In genomic region chr8:5093991-5094390, GRCm38 (mm10) we compare ENCODE assay signal across 22 mouse cellular contexts. TPM values are rescaled to one million over a fixed set of nuclear protein-coding genes. Genes with fewer than 3 reads are reported as not detected.
DNase-seq lines count a peak whose midpoint lies in the region; TF ChIP-seq lines count a peak whose summit lies in the region.
"Not testable (repeated sequence)": the region's sequence is repeated elsewhere in the genome, so short reads cannot be mapped to it uniquely, and the experiment has no call there.
"Had no signal": no experiment of that assay in that cellular context is flagged by ENCODE, and none has a peak within 500 bp of the region (broad histone marks: within the 10 kb centered on the region; RNA-seq: fewer than 3 reads in every experiment).

No protein-coding gene starts in this region.

- H3K9me3 ChIP-seq in ES-Bruce4 (replicated peaks; ENCODE audit: control insufficient read depth, insufficient read depth, low read length, poor library complexity, severe bottlenecking); ES-E14 (ENCODE audit: control insufficient read depth, insufficient read depth, low read depth, low read length): not testable (repeated sequence)

- TF ChIP-seq EP300 in ES-Bruce4 (IDR thresholded peaks at IDR 0.05; ENCODE audit: insufficient read depth, low read depth, low read length) = not testable (repeated sequence)

- TF ChIP-seq POLR2A in ES-Bruce4 (IDR thresholded peaks at IDR 0.05; ENCODE audit: insufficient read depth, low read length) = not testable (repeated sequence)

- H3K27me3 ChIP-seq in ES-Bruce4 (ENCODE audit: control insufficient read depth, insufficient read depth, low read length, poor library complexity, severe bottlenecking) = not testable (repeated sequence)

- not testable (repeated sequence) for H3K36me3 ChIP-seq in ES-Bruce4 (ENCODE audit: control insufficient read depth, insufficient read depth, low read length, poor library complexity, severe bottlenecking); ES-E14 (ENCODE audit: control insufficient read depth, insufficient read depth, low read length, poor library complexity, severe bottlenecking)

- not testable (repeated sequence) for H3K4me1 ChIP-seq in ES-Bruce4 (ENCODE audit: control insufficient read depth, insufficient read depth, low read length); ES-E14 (ENCODE audit: control insufficient read depth in 2 of 2, insufficient read depth in 2 of 2, low read length in 2 of 2, poor library complexity in 1 of 2)

- DNase-seq in ES-CJ7 (ENCODE audit: low read depth, low spot score) (peak; percentile 31), ES-E14 (ENCODE audit: low read depth, low spot score) (peak; percentile 16), R1 (ENCODE audit: low read depth, low spot score) (peak; percentile 88), ZHBTc4 (ENCODE audit: low read depth, low spot score) (peak; percentile 69)

- peak overlapping the region; percentile 93 for H3K27ac ChIP-seq in ES-Bruce4 (ENCODE audit: insufficient read depth, low read length)
- not testable (repeated sequence) for H3K27ac ChIP-seq in ES-E14 (ENCODE audit: insufficient read depth, low read depth, low read length, poor library complexity, severe bottlenecking)

- not testable (repeated sequence) for H3K4me3 ChIP-seq in ES-Bruce4 (ENCODE audit: low read depth, low read length); ES-E14 (ENCODE audit: insufficient read depth in 1 of 2, low read depth in 1 of 2, low read length in 2 of 2, poor library complexity in 1 of 2, severe bottlenecking in 1 of 2)

- in situ Hi-C loops in ES-E14 (cut with MboI; ENCODE audit: low sequenced_read_pairs in 2 of 2, unreplicated experiment in 2 of 2) = not testable (repeated sequence)

- not testable (repeated sequence) for TF ChIP-seq CTCF in ES-Bruce4 (IDR thresholded peaks at IDR 0.05; ENCODE audit: low read depth, low read length)

- not testable (repeated sequence) for H3K9ac ChIP-seq in ES-Bruce4 (ENCODE audit: low read depth, poor library complexity, severe bottlenecking); ES-E14 (ENCODE audit: insufficient read depth, low read depth, low read length, poor library complexity, severe bottlenecking)

RNA-seq across cellular contexts. Expression of gene Slc10a2, which starts 11.2 kb away (rescaled TPM):
- polyA plus RNA-seq in ES-Bruce4 (2011; ENCODE audit: insufficient read depth, insufficient read length, low read depth, missing spikeins) = not detected in 2 replicates
- total RNA-seq in ES-E14 (2012; rRNA removed) = not detected in 2 replicates
- total RNA-seq: adrenal gland, adult 18-20 months; adrenal gland, adult 8-10 months; adrenal gland, postnatal 10 days; adrenal gland, postnatal 14 days; adrenal gland, postnatal 25 days; adrenal gland, postnatal 36 days; adrenal gland, postnatal 4 days; CH12.LX; MEL had no signal
- polyA plus RNA-seq: activated CD4-positive, CD25-positive, alpha-beta regulatory T cell, adult 4 months; adrenal gland, adult 2 months; brain, embryonic 14.5 days; C2C12; CD4-positive, CD25-positive, alpha-beta regulatory T cell, adult 4 months; cerebellum, adult 2 months; G1E; Patski had no signal

Comparison
In these comparisons a context has a peak if more than half of its experiments do, and no peak if none do; other contexts are left out.
1. DNase-seq: peak in every context shown above with its lines; median percentile 88 in R1; 69 in ZHBTc4; 31 in ES-CJ7; 16 in ES-E14.